Mouse (Mus musculus): Measurements from ENCODE around the gene Gabra4. TPM values are rescaled to one million over a fixed set of nuclear protein-coding genes. Genes with fewer than 3 reads are reported as not detected.
A peak's percentile ranks its signal among the peaks of the same experiment; 100 is the strongest.

Gabra4 gene
- 6.1 and 7.6 TPM in 2 replicates for polyA plus RNA-seq (2014; fragmentation: Nextera tagmentation; extraction: Ambion mirVana)

GRCm38 (mm10) chr5:71658115-71658497 is at the start of gene Gabra4:
Gabra4 (minus strand) TSS chr5:71658308.
- Histone ChIP-seq H3K27me3 (replicated peaks; ENCODE audit: control insufficient read depth, insufficient read depth, low read length) (peaks cover 18% of the 10 kb centered on the region), H3K9ac (ENCODE audit: low read depth, low read length) (peak within 1 kb of the TSS; percentile 55), H3K27ac (replicated peaks; ENCODE audit: low read depth, low read length) (no peak within 1 kb of the TSS), H3K4me2 (ENCODE audit: low read depth, low read length) (peak within 1 kb of the TSS; percentile 96), H3K9me3 (ENCODE audit: control insufficient read depth, low read length) (no peaks in the 10 kb centered on the region), H3K36me3 (ENCODE audit: control insufficient read depth, insufficient read depth, low read length) (no peaks in the 10 kb centered on the region), H3K4me3 (ENCODE audit: low read depth, low read length) (peak within 1 kb of the TSS; percentile 48), H3K4me1 (ENCODE audit: control insufficient read depth, insufficient read depth, low read length) (no peaks in the 10 kb centered on the region)
- peak; percentile 28 for DNase-seq (ENCODE audit: low spot score)
- 1% methylated on average over 12 of the region's 15 CpGs for WGBS
- peak; percentile 65 for ATAC-seq (ENCODE audit: low read depth)

GRCm38 (mm10) chr5:71701273-71701614 is 43.1 kb upstream of the Gabra4 start:
- H3K4me2 ChIP-seq (ENCODE audit: low read depth, low read length) = peak overlapping the region; percentile 87
- H3K4me1 ChIP-seq (ENCODE audit: control insufficient read depth, insufficient read depth, low read length) = 0 out of 2 replicates have a peak, but pooled peaks cover 7% of the 10 kb centered on the region
- H3K9ac ChIP-seq (ENCODE audit: low read depth, low read length) = peak overlapping the region; percentile 63
- ATAC-seq (ENCODE audit: low read depth) (peak; percentile 67), DNase-seq (ENCODE audit: low spot score) (no peak)
- H3K4me3 ChIP-seq (ENCODE audit: low read depth, low read length) = peak overlapping the region; percentile 50
- WGBS = 0% methylated on average over 6 of the region's 6 CpGs
- no peak overlapping the region for H3K27ac ChIP-seq (replicated peaks; ENCODE audit: low read depth, low read length)
- no peaks in the 10 kb centered on the region for H3K9me3 ChIP-seq (ENCODE audit: control insufficient read depth, low read length)
- peaks cover 20% of the 10 kb centered on the region for H3K27me3 ChIP-seq (replicated peaks; ENCODE audit: control insufficient read depth, insufficient read depth, low read length)
- H3K36me3 ChIP-seq (ENCODE audit: control insufficient read depth, insufficient read depth, low read length) = no peaks in the 10 kb centered on the region

GRCm38 (mm10) chr5:71700468-71701272 is 42.6 kb upstream of the Gabra4 start:
- H3K9me3 ChIP-seq (ENCODE audit: control insufficient read depth, low read length) = no peaks in the 10 kb centered on the region
- DNase-seq (ENCODE audit: low spot score) (peak; percentile 73), ATAC-seq (ENCODE audit: low read depth) (peak; percentile 92)
- H3K27ac ChIP-seq (replicated peaks; ENCODE audit: low read depth, low read length) = no peak overlapping the region
- under 1% methylated on average over 42 of the region's 46 CpGs for WGBS
- peak overlapping the region; percentile 87 for H3K4me2 ChIP-seq (ENCODE audit: low read depth, low read length)
- H3K27me3 ChIP-seq (replicated peaks; ENCODE audit: control insufficient read depth, insufficient read depth, low read length) = peaks cover 20% of the 10 kb centered on the region
- peak overlapping the region; percentile 50 for H3K4me3 ChIP-seq (ENCODE audit: low read depth, low read length)
- 0 out of 2 replicates have a peak, but pooled peaks cover 7% of the 10 kb centered on the region for H3K4me1 ChIP-seq (ENCODE audit: control insufficient read depth, insufficient read depth, low read length)
- H3K36me3 ChIP-seq (ENCODE audit: control insufficient read depth, insufficient read depth, low read length) = no peaks in the 10 kb centered on the region
- H3K9ac ChIP-seq (ENCODE audit: low read depth, low read length) = peak overlapping the region; percentile 63

- no peak for ATAC-seq (ENCODE audit: low read depth)
- 1% methylated on average over 19 of the region's 19 CpGs for WGBS
- H3K9ac ChIP-seq (ENCODE audit: low read depth, low read length) = 0 out of 2 replicates have a peak overlapping the region, but pooled peaks have one; percentile 63
Measured at GRCm38 (mm10) chr5:71699696-71700467, 41.8 kb upstream of the Gabra4 start.

GRCm38 (mm10) chr5:71665593-71665992 is 7.5 kb upstream of the Gabra4 start:
- ATAC-seq (ENCODE audit: low read depth) (no peak), DNase-seq (ENCODE audit: low spot score) (no peak)
- 43% methylated on average over 4 of the region's 4 CpGs for WGBS
- Histone ChIP-seq H3K4me3 (ENCODE audit: low read depth, low read length) (no peak overlapping the region), H3K36me3 (ENCODE audit: control insufficient read depth, insufficient read depth, low read length) (no peaks in the 10 kb centered on the region), H3K27ac (replicated peaks; ENCODE audit: low read depth, low read length) (no peak overlapping the region), H3K9me3 (ENCODE audit: control insufficient read depth, low read length) (no peaks in the 10 kb centered on the region), H3K4me2 (ENCODE audit: low read depth, low read length) (no peak overlapping the region), H3K4me1 (ENCODE audit: control insufficient read depth, insufficient read depth, low read length) (no peaks in the 10 kb centered on the region), H3K27me3 (replicated peaks; ENCODE audit: control insufficient read depth, insufficient read depth, low read length) (no peaks in the 10 kb centered on the region), H3K9ac (ENCODE audit: low read depth, low read length) (no peak overlapping the region)

More at GRCm38 (mm10) chr5:71699696-71700467, 41.8 kb upstream of the Gabra4 start:
- peaks cover 20% of the 10 kb centered on the region for H3K27me3 ChIP-seq (replicated peaks; ENCODE audit: control insufficient read depth, insufficient read depth, low read length)
- peak overlapping the region; percentile 50 for H3K4me3 ChIP-seq (ENCODE audit: low read depth, low read length)
- H3K4me1 ChIP-seq (ENCODE audit: control insufficient read depth, insufficient read depth, low read length) = 0 out of 2 replicates have a peak, but pooled peaks cover 7% of the 10 kb centered on the region
- H3K27ac ChIP-seq (replicated peaks; ENCODE audit: low read depth, low read length) = no peak overlapping the region
- peak; percentile 73 for DNase-seq (ENCODE audit: low spot score)
- no peaks in the 10 kb centered on the region for H3K9me3 ChIP-seq (ENCODE audit: control insufficient read depth, low read length)
- peak overlapping the region; percentile 87 for H3K4me2 ChIP-seq (ENCODE audit: low read depth, low read length)
- H3K36me3 ChIP-seq (ENCODE audit: control insufficient read depth, insufficient read depth, low read length) = no peaks in the 10 kb centered on the region

- Histone ChIP-seq H3K27me3 (replicated peaks; ENCODE audit: control insufficient read depth, insufficient read depth, low read length) (peaks cover 18% of the 10 kb centered on the region), H3K9ac (ENCODE audit: low read depth, low read length) (peak within 1 kb of the TSS; percentile 55), H3K27ac (replicated peaks; ENCODE audit: low read depth, low read length) (no peak within 1 kb of the TSS), H3K4me3 (ENCODE audit: low read depth, low read length) (peak within 1 kb of the TSS; percentile 48), H3K4me1 (ENCODE audit: control insufficient read depth, insufficient read depth, low read length) (no peaks in the 10 kb centered on the region), H3K4me2 (ENCODE audit: low read depth, low read length) (peak within 1 kb of the TSS; percentile 96), H3K9me3 (ENCODE audit: control insufficient read depth, low read length) (no peaks in the 10 kb centered on the region), H3K36me3 (ENCODE audit: control insufficient read depth, insufficient read depth, low read length) (no peaks in the 10 kb centered on the region)
- 1% methylated on average over 18 of the region's 49 CpGs for WGBS
- DNase-seq (ENCODE audit: low spot score) (peak; percentile 57), ATAC-seq (ENCODE audit: low read depth) (peak; percentile 92)
Measured at GRCm38 (mm10) chr5:71657482-71658114, 510 bp downstream of the Gabra4 start, which contains the start of gene Gabrb1. Gabrb1 (plus strand) TSS chr5:71658113.

- peaks cover 18% of the 10 kb centered on the region for H3K27me3 ChIP-seq (replicated peaks; ENCODE audit: control insufficient read depth, insufficient read depth, low read length)
- peak overlapping the region; percentile 96 for H3K4me2 ChIP-seq (ENCODE audit: low read depth, low read length)
- H3K36me3 ChIP-seq (ENCODE audit: control insufficient read depth, insufficient read depth, low read length) = no peaks in the 10 kb centered on the region
- no peaks in the 10 kb centered on the region for H3K9me3 ChIP-seq (ENCODE audit: control insufficient read depth, low read length)
- no peak overlapping the region for H3K9ac ChIP-seq (ENCODE audit: low read depth, low read length)
- WGBS = 3% methylated on average over 10 of the region's 10 CpGs
- H3K4me1 ChIP-seq (ENCODE audit: control insufficient read depth, insufficient read depth, low read length) = no peaks in the 10 kb centered on the region
- H3K27ac ChIP-seq (replicated peaks; ENCODE audit: low read depth, low read length) = no peak overlapping the region
- no peak for ATAC-seq (ENCODE audit: low read depth)
- DNase-seq (ENCODE audit: low spot score) = no peak
- H3K4me3 ChIP-seq (ENCODE audit: low read depth, low read length) = peak overlapping the region; percentile 48
Measured at GRCm38 (mm10) chr5:71656771-71657170, 1.3 kb downstream of the Gabra4 start.

GRCm38 (mm10) chr5:71654056-71654455 is 4.1 kb downstream of the Gabra4 start:
- WGBS = 69% methylated on average over 5 of the region's 5 CpGs
- peaks cover 18% of the 10 kb centered on the region for H3K27me3 ChIP-seq (replicated peaks; ENCODE audit: control insufficient read depth, insufficient read depth, low read length)
- H3K9ac ChIP-seq (ENCODE audit: low read depth, low read length) = no peak overlapping the region
- no peak overlapping the region for H3K4me2 ChIP-seq (ENCODE audit: low read depth, low read length)
- H3K36me3 ChIP-seq (ENCODE audit: control insufficient read depth, insufficient read depth, low read length) = no peaks in the 10 kb centered on the region
- H3K9me3 ChIP-seq (ENCODE audit: control insufficient read depth, low read length) = no peaks in the 10 kb centered on the region
- H3K27ac ChIP-seq (replicated peaks; ENCODE audit: low read depth, low read length) = no peak overlapping the region
- no peak for ATAC-seq (ENCODE audit: low read depth)
- no peaks in the 10 kb centered on the region for H3K4me1 ChIP-seq (ENCODE audit: control insufficient read depth, insufficient read depth, low read length)
- no peak for DNase-seq (ENCODE audit: low spot score)
- no peak overlapping the region for H3K4me3 ChIP-seq (ENCODE audit: low read depth, low read length)
